Mouse (Mus musculus): ENCODE results near the gene Gm9918. TPM values are rescaled to one million over a fixed set of nuclear protein-coding genes. Genes with fewer than 3 reads are reported as not detected.

Gene Gm9918
- polyA plus RNA-seq, 1 experiment from 2014 or later = not detected

- Histone ChIP-seq H3K4me2 (no peak overlapping the region), H3K9ac (no peak overlapping the region), H3K27me3 (no peaks in the 10 kb centered on the region), H3K4me1 (replicated peaks) (no peaks in the 10 kb centered on the region), H3K9me3 (replicated peaks) (no peaks in the 10 kb centered on the region), H3K27ac (replicated peaks) (no peak overlapping the region), H3K36me3 (replicated peaks) (peaks cover 96% of the 10 kb centered on the region), H3K4me3 (replicated peaks) (no peak overlapping the region)
- ATAC-seq (ENCODE audit: insufficient read depth) = no peak
Measured at GRCm38 (mm10) chr15:102311489-102311888, 41.1 kb downstream of the Gm9918 start.

GRCm38 (mm10) chr15:102315292-102315691 lies 44.9 kb downstream of the Gm9918 start:
- no peak for ATAC-seq (ENCODE audit: insufficient read depth)
- Histone ChIP-seq H3K4me3 (replicated peaks) (no peak overlapping the region), H3K4me1 (replicated peaks) (no peaks in the 10 kb centered on the region), H3K27ac (replicated peaks) (no peak overlapping the region), H3K9ac (no peak overlapping the region), H3K9me3 (replicated peaks) (no peaks in the 10 kb centered on the region), H3K27me3 (no peaks in the 10 kb centered on the region), H3K4me2 (no peak overlapping the region), H3K36me3 (replicated peaks) (peaks cover 96% of the 10 kb centered on the region)
- WGBS (ENCODE audit: insufficient replicate concordance) = 87% methylated on average over 8 of the region's 8 CpGs

GRCm38 (mm10) chr15:102316263-102316662 lies 45.9 kb downstream of the Gm9918 start:
- Histone ChIP-seq H3K27ac (replicated peaks) (no peak overlapping the region), H3K27me3 (no peaks in the 10 kb centered on the region), H3K4me2 (no peak overlapping the region), H3K4me1 (replicated peaks) (no peaks in the 10 kb centered on the region), H3K36me3 (replicated peaks) (peaks cover 97% of the 10 kb centered on the region), H3K4me3 (replicated peaks) (no peak overlapping the region), H3K9ac (no peak overlapping the region), H3K9me3 (replicated peaks) (no peaks in the 10 kb centered on the region)
- no peak for ATAC-seq (ENCODE audit: insufficient read depth)
- 83% methylated on average over 6 of the region's 6 CpGs for WGBS (ENCODE audit: insufficient replicate concordance)

Other genes with a start within 250 kb of the Gm9918 start
- 107 and 121 TPM in 2 replicates for gene Krt18, start 242.4 kb upstream of the Gm9918 start, polyA plus RNA-seq (2015; fragmentation: Nextera tagmentation; extraction: Ambion mirVana)
- gene Eif4b, start 196.8 kb upstream of the Gm9918 start, polyA plus RNA-seq (2015; fragmentation: Nextera tagmentation; extraction: Ambion mirVana) = 43.5 and 48.3 TPM in 2 replicates
- 4.7 and 5.4 TPM in 2 replicates for gene Tns2, start 170.2 kb upstream of the Gm9918 start, polyA plus RNA-seq (2015; fragmentation: Nextera tagmentation; extraction: Ambion mirVana)
- 12.9 and 14.6 TPM in 2 replicates for gene Spryd3, start 134.3 kb upstream of the Gm9918 start, polyA plus RNA-seq (2015; fragmentation: Nextera tagmentation; extraction: Ambion mirVana)
- 1.8 and 1.9 TPM in 2 replicates for gene Igfbp6, start 126.2 kb upstream of the Gm9918 start, polyA plus RNA-seq (2015; fragmentation: Nextera tagmentation; extraction: Ambion mirVana)
- gene Soat2, start 120.0 kb upstream of the Gm9918 start, polyA plus RNA-seq (2015; fragmentation: Nextera tagmentation; extraction: Ambion mirVana) = 33.1 and 34.7 TPM in 2 replicates
- gene Zfp740, start 67.3 kb upstream of the Gm9918 start, polyA plus RNA-seq (2015; fragmentation: Nextera tagmentation; extraction: Ambion mirVana) = 15.3 and 18.9 TPM in 2 replicates
- gene Csad, start 65.8 kb upstream of the Gm9918 start, polyA plus RNA-seq (2015; fragmentation: Nextera tagmentation; extraction: Ambion mirVana) = 40.5 and 56.5 TPM in 2 replicates
- gene Itgb7, start 38.6 kb upstream of the Gm9918 start, polyA plus RNA-seq (2015; fragmentation: Nextera tagmentation; extraction: Ambion mirVana) = 6.4 and 6.6 TPM in 2 replicates
- gene Rarg, start 13.0 kb upstream of the Gm9918 start, polyA plus RNA-seq (2015; fragmentation: Nextera tagmentation; extraction: Ambion mirVana) = 2.8 and 3.0 TPM in 2 replicates
- gene Mfsd5, start 8.9 kb downstream of the Gm9918 start, polyA plus RNA-seq (2015; fragmentation: Nextera tagmentation; extraction: Ambion mirVana) = 24.9 and 25.6 TPM in 2 replicates
- 23.0 and 24.6 TPM in 2 replicates for gene Espl1, start 25.7 kb downstream of the Gm9918 start, polyA plus RNA-seq (2015; fragmentation: Nextera tagmentation; extraction: Ambion mirVana)
- gene Pfdn5, start 55.6 kb downstream of the Gm9918 start, polyA plus RNA-seq (2015; fragmentation: Nextera tagmentation; extraction: Ambion mirVana) = 104 and 114 TPM in 2 replicates
- gene Myg1, start 61.1 kb downstream of the Gm9918 start, polyA plus RNA-seq (2015; fragmentation: Nextera tagmentation; extraction: Ambion mirVana) = 38.1 and 40.1 TPM in 2 replicates
- 41.7 and 48.3 TPM in 2 replicates for gene Aaas, start 80.2 kb downstream of the Gm9918 start, polyA plus RNA-seq (2015; fragmentation: Nextera tagmentation; extraction: Ambion mirVana)
- gene Sp7, start 96.6 kb downstream of the Gm9918 start, polyA plus RNA-seq (2015; fragmentation: Nextera tagmentation; extraction: Ambion mirVana) = not detected in 2 replicates
- 3.5 and 3.7 TPM in 2 replicates for gene Sp1, start 135.6 kb downstream of the Gm9918 start, polyA plus RNA-seq (2015; fragmentation: Nextera tagmentation; extraction: Ambion mirVana)
- 0.08 and 0.10 TPM in 2 replicates for gene Amhr2, start 174.8 kb downstream of the Gm9918 start, polyA plus RNA-seq (2015; fragmentation: Nextera tagmentation; extraction: Ambion mirVana)
- gene Prr13, start 188.5 kb downstream of the Gm9918 start, polyA plus RNA-seq (2015; fragmentation: Nextera tagmentation; extraction: Ambion mirVana) = 106 and 115 TPM in 2 replicates
- gene Pcbp2, start 200.0 kb downstream of the Gm9918 start, polyA plus RNA-seq (2015; fragmentation: Nextera tagmentation; extraction: Ambion mirVana) = 64.1 and 73.9 TPM in 2 replicates
- not detected in 2 replicates for gene Gm10337, start 233.2 kb downstream of the Gm9918 start, polyA plus RNA-seq (2015; fragmentation: Nextera tagmentation; extraction: Ambion mirVana)
- gene Map3k12, start 246.5 kb downstream of the Gm9918 start, polyA plus RNA-seq (2015; fragmentation: Nextera tagmentation; extraction: Ambion mirVana) = 1.5 TPM in 2 replicates
- 42.0 and 46.8 TPM in 2 replicates for gene Tarbp2, start 247.6 kb downstream of the Gm9918 start, polyA plus RNA-seq (2015; fragmentation: Nextera tagmentation; extraction: Ambion mirVana)